Mouse (Mus musculus): ENCODE results near the gene Mrs2.

Mrs2 gene

DNA sequence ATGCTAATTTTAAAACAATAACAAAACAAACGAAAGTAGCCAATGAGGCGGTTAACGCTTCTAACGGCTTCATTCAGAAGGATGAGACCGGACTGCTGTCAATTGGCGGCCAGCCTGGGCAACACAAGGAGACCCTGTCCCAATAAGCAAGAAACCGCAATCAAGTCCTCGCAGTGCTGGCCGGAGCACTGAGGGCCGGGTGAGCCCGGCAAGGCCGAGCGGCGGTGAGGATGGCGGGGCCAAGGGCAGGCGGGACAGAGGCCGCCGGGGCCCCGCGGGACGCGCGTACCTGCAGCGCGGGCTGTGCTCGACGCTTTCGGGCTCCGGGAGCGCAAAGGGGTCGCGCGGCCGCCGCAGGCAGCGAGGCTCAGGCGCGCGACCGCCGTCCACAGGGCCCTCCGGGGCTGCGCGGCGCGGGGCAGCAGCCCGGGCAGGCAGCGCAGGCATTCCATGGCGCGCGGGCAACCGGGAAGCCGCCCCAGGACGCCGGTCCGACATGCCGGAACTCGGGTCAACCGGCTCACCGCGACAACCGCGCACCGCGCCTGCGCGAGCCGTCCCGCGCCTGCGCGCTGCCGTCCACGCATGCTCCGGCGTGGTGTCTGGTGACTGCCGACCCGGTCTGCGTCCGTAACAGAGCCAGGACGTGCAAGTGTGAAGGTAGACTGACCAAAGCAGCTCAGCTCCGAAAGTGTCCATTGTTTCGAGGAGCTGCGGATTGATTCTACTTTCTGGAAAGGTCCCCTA is at the start of gene Mrs2:
Gene Mrs2 (minus strand): TSS at position 587 of the 747 bp plus-strand sequence.
- DNase-seq (ENCODE audit: low spot score): peak; percentile 90

DNA sequence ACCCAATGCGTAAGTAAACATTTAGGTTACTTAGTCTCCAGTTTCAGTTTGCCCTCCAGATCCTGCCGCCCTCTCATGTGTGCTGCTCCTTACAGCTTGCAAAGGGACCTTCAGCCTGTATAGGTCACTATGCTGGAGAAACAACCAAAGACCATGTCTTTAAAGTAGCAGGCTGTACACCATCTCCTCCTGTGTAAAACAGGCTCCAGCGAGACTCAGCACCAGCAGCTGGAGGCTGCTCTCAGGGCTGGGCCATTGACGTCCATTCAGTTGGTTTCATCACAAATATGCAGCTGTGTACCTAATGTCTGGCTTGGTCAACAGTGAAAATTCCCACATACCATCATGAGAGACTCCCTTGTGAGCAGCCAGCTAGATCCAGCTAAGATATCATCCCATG is 49.6 kb upstream of the Mrs2 start:
- no peak for DNase-seq (ENCODE audit: low spot score)

DNA sequence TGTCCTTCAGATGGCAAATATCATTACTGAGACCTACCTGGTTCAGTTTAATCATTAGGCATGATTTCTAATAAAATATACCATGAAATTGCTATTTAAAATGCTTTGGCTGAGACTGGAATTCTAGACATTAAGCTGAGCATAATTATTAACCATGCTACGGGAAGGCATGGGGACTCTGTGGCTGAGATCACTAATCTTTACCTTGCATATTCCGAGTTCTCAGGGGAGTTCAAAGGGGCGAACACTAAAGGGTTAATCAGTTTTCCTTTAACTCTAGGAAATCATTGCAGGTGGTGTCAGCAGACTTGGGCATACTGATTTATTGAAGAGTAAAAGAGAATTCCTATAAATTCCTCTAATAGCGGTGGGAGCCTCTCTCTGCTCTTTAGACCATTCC is 47.0 kb upstream of the Mrs2 start:
- no peak for DNase-seq (ENCODE audit: low spot score)

DNA sequence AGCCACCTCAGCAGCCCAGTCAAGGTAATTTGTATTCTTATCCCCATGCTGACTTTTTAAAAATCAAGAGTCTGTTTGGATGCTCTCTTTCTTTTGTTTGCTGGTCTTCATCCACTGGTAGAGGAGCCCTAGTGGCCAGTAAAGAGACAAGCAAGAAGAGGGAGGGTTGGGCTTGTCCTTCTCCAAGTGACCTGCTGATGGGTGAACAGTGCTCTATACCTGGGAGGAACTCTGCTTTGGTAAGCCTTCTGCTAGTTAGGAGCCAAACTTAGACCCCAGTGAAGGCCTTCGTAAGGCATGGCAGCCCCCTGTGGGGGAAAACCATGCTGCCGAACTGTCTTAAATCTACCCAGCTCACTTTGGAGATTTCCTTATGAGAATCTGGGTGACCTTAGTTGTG is 46.5 kb upstream of the Mrs2 start:
- DNase-seq (ENCODE audit: low spot score): no peak

DNA sequence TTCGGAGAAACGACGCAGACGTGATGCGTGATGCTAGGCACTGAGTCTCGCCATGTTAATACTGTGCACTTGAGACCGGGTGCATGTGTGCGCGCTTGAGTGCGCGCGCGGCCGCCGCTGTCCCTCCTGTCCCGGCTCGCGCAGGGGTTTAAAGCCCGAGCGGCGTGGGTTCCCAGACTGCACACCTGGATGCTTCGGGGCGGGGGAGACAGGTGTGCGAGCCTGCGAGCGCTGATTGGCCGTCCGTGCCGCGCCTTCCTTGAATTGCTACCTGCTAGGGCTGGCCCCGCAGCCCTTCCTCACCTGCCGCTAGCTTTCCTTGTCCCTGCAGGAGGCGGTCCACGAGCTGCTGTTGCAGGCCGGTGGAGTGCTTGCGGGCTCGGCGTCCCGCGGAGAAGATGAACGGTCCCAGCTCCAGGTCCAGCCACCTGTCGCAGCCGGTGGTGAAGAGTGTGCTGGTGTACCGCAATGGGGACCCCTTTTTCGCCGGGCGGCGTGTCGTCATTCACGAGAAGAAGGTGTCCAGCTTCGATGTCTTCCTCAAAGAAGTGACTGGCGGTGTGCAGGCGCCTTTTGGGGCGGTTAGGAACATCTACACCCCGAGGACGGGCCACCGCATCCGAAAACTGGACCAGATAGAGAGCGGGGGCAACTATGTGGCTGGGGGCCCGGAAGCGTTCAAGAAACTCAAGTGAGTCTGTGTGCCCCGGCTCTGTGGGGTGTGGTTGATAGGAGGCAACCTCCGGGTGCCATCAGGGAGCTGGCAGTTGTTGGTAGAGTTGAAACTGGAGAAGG is 35.9 kb upstream of the Mrs2 start, which contains the start of gene Dcdc2a:
Gene Dcdc2a (plus strand): TSS at position 132 of the 795 bp plus-strand sequence.
- DNase-seq (ENCODE audit: low spot score): peak; percentile 50

DNA sequence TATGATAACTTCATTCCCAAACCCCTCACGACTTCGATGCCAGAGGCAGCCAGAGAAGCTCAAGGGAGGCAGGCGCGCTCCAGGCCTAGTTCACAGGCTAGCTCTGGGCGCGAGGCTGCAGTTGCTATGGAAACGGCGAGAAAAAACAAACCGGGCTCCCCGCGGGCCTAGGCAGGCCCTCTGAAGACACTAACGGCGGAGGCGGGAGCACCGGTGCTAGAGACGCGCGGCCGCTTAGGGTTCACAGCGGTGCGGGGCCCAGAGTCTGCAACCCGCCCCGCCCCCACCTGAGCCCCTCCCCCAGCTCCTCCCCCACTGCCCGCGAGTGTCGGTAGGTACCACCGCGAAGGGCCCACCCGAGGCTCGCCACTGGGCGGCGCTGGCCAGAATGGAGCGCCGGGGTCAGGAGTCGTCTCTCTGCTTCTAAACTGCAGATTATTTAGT is 35.0 kb upstream of the Mrs2 start:
- DNase-seq (ENCODE audit: low spot score): peak; percentile 87

DNA sequence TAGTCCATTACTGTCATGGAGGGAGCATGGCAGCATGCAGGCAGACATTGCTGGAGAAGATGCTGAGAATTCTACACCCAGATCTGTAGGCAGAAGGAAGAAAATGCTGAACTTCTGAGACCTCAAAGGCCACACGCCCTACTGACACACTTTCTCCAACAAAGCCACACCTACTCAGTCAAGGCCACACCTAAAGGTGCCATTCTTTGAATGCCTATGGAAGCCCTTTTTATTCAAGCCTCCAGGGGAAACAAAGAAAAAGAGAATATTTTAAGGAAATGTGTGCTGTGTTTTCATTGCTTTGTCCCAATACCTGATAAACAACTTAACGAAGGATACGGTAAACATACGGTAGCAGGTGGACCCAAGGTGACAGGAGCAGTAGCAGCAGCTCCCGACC is 32.5 kb upstream of the Mrs2 start:
- no peak for DNase-seq (ENCODE audit: low spot score)

DNA sequence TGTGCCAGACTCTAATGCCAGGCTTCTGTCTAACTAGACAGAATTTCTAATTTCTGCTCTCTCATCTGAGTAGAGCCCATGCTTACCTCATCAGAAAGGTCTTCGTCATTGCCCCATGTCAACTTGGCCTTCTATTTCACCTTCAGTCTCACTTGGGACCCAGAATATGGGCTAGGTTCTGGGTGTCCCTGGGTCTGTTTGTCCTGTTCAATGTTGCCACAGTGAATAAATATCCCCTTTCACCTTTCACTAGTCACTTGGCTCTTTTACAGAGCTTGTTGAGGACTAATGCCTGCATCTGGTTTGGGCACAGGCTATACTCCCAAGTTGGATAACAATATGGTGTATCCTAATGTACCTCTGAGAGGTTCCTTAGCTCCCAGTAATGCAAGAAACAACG is 19.3 kb upstream of the Mrs2 start:
- no peak for DNase-seq (ENCODE audit: low spot score)

DNA sequence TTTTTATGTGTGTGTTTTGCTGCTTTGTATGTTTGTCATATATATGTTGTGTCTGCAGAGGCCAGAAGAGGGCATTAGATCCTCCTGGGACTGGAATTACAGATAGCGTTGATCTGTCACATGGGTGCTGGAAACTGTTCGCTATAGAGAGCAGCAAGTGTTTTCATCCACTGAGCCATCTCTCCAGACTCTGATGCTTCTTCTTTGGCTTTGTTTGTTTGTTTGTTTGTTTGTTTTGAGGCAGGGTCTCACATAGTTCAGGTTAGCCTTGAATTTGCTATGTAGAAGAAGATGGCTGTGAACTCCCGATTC is 6.9 kb upstream of the Mrs2 start:
- no peak for DNase-seq (ENCODE audit: low spot score)

DNA sequence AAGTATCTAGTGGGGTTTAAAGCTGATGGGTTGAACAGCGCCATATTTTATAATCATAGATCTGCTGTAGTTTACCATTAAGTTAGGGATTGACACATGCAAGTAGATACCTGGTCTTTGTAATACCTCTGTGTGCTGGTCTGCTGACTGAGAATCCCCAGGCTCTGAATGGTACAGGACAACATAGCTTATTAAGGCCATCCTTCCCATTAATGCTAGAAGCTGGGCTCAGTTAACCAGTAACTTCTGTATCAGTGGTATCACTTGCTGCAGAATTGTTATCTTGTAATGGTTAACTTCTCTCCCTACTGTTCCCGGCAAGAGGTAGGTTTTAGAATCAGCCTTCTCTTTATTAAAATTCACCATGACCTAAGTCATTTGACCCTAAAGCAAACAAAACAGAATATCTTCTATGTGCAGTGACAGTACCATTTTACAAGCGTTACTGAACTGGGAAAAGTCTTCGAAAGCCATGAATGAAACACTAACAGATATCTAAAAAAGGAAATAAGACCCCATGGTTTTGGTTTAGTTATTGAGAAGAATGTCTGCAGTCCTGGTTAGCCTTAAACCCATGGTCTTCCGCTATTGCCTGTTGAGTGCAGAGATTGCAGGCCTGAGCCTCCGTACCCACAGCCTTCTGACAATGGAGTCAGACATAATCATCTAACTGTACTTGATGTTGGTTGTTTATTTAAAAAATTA is 6.4 kb upstream of the Mrs2 start:
- no peak for DNase-seq (ENCODE audit: low spot score)

DNA sequence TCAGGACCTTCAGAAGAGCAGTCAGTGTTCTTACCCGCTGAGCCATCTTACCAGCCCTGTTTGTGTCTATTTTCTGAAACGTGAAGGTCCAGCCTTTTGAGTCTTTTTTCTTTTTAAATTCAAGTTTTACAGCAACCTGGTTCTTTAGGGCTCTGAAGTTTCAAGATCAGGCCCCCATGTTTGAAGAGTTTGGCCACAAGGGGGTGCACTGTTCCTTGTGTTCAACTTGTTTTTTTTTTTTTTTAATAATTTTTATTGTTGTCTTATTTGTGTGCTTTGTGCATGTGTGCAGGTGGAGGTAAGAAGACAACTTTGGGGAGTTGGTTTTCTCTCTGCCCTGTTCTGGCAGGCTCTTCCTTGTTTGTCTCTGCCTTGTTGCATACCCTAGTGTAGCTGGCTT is 4.5 kb upstream of the Mrs2 start:
- DNase-seq (ENCODE audit: low spot score): peak; percentile 71

DNA sequence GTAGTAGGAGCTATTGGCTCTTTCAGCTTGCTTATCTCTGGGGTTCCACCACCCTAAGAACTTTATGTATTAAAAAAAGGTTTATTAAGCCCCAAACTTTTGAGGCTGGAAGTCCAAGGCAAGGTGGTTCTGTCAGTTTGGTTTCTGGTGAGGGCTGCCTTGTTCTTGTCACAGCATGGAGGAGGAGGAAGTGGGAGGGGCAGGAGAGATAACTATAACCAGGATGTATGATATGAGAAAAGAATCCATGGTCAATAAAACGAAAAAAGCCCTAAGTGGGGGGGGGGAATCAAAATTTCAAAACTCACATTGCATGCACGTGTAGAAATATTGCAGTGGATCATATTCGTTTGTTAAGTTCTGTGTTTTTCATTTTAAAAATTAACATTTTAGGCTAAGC is 3.0 kb upstream of the Mrs2 start:
- DNase-seq (ENCODE audit: low spot score): no peak

DNA sequence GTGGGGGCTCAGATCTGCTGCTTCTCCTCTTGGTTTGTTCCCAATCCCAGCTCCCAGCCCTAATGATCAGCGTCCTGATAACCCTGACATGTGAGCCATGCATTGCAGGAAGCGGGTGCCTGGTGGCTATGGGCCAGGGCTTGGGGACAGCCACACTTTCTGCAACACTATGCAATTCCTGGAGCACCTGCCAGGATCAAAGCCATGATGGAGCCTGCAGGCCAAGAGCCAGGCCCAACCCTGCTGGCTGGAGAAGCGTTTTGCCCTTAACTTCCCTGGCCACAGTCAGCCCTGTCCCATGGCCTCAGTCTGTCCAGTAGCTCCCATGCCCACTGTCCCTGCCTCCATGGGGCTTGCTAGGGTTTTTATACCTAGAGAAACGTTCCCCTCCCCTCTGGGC is 2.2 kb upstream of the Mrs2 start:
- DNase-seq (ENCODE audit: low spot score): no peak

DNA sequence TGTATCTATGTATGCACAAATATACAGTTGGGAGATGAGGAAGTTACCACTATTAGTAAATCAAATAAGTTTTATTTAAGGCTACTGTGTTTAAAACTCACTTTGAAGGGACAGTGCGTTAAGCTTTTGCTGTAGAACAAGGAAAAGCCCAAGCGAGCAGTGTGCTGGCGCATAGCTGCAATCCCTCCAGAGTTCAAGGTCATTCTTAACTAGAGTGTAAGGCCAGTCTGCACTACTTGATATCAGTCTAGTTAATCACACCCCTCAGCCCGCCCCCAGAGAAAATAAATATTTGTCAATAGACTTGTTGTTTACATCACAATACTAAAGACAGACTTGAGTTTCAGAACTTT is 337 bp upstream of the Mrs2 start:
- no peak for DNase-seq (ENCODE audit: low spot score)

DNA sequence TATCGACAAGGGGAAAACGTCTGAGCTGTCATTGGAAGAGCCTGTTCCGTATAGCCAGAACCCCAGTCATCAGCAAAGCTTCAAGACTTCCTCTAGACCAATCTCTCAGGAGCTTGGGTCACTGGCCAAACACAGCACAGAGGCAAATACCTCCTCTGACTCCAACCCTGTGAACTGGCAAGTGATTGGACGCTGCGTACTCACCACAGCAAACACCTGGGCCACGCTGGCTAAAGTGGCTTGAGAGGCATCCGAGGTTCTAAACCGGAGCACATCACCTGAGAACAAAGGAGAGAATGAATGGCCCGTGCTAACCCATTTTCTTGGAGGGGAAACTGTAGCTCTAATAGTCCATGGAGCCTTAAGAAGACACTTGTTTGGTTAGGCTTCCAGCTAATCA is 1.9 kb downstream of the Mrs2 start:
- DNase-seq (ENCODE audit: low spot score): no peak

DNA sequence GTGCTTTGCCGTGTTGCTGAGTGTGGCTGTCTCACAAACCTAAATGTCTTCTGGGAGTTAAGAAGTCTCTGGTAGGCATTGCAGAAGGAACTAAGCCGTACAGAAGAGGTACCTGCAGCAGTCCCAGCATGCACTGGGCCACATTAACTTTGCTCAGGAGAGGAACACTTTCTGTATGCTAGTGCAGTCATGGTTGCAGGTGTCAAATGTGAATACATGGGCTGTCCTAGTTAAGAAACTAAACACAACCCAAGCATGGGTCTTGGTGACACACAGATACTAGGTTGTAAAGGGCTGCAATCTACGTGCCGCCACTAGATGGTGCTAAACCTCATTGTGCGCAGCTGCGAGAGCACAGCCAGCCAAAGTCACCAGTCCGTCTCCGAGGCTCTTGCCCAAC is 13.1 kb downstream of the Mrs2 start:
- no peak for DNase-seq (ENCODE audit: low spot score)

DNA sequence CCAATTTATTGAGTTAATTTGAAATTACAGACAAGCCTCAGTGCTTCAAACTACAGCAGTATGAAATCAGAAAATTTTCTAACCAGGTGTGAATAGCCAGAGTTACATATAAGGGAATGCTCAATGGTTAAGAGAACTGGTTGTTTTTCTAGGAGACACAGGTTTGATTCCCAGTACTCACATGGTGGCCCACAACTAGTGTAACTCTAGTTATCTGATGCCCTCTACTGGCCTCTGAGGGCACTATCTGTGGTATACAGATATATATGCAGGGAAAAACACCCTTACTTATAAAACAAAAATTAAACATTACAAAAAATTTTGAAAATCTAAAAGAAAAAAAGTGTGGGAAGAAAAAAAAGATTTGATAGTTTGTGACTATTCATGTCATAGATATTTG is 17.2 kb downstream of the Mrs2 start:
- DNase-seq (ENCODE audit: low spot score): peak; percentile 24

DNA sequence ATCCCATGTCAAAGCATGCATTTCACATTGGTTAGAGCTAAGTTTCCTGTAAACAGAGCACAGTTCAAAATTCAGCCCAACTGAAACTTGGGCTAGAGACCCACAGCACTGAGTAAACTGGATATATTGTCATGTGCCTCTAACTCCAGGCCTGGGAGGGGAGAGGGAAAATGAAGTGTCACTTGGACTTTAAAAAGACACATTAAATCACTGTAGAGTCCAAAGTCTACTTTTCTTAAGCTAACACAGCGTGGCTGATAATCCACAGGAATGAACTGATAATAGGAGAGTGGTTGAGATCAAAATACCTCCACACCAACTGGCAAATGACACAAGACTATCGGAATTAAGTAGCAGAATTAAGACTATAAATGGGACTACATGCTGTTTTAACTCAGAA is 20.6 kb downstream of the Mrs2 start:
- DNase-seq (ENCODE audit: low spot score): no peak

DNA sequence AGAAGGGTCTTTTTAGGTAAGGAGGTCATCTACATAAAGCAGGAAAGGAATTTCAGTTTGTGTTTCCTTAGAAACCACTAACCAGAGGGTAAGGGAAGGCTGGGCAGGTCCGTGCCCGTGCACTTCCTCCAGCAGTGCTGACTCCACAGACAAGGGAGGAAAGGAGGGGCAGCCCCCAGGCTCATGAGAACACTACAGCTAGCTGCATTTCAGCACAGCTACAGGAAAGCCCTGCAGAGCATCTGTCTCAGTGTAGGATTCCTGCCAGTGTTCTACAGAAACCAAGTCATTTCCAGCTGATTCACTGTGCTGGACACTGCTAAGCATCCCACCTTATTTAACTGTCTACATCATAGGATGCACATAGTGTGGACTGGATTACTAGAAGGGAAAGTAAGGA is 27.0 kb downstream of the Mrs2 start:
- DNase-seq (ENCODE audit: low spot score): peak; percentile 11

DNA sequence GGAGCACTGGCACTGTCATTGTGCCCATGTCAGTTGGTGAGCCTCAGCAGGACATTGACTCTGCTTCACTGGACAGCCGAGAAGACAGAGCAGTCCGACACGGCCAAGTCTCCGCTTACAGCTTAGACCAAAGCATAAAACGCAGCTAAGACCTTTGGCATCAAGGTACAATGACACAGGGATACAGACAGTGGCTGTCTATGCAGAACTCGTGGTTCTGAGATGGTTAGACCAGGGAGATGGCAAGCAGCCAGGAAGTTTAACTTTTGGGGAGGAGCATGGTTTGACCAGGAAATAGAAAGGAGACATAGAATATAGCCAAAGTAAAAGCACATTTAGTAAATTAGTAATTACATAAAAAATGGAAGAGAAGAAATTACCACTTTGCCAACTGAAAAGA is 31.2 kb downstream of the Mrs2 start:
- no peak for DNase-seq (ENCODE audit: low spot score)

DNA sequence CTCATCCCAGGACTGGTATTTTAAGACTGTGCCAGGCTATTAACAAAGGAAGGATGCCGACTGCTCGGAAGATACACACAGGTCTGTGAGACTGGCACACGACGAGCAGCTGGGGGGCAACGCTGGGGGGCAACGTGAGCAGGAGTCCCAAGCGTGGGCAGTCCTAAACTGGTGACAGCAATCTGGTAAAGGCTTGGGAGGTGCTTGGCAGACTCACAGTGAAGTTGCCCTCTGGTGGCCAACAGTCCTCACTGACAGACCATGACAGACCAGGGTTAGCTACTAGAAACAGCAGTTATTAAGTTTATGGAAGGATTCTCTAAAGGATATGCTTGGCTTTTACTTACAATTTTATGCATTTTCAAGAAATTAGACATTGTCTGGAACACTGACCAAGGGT is 31.8 kb downstream of the Mrs2 start:
- DNase-seq (ENCODE audit: low spot score): peak; percentile 72

DNA sequence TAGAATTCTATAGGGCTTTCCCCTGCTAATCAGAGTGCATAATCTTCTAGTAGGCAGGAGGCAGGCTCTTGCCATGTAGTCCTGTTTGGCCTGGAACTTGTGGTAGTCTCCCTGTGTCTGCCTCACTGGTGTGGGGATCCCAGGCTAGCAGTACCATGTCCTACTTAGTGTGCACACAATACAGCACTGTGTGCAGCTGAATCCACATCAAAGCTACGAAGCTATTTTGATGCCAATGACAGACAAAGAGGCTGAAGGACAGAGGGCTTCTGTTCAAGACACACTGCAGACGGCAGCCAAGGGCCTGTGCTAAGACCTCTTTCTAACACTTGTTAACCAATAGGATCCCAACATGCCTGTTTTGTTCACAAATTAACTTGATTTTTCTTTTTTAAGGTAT is 34.7 kb downstream of the Mrs2 start:
- no peak for DNase-seq (ENCODE audit: low spot score)

DNA sequence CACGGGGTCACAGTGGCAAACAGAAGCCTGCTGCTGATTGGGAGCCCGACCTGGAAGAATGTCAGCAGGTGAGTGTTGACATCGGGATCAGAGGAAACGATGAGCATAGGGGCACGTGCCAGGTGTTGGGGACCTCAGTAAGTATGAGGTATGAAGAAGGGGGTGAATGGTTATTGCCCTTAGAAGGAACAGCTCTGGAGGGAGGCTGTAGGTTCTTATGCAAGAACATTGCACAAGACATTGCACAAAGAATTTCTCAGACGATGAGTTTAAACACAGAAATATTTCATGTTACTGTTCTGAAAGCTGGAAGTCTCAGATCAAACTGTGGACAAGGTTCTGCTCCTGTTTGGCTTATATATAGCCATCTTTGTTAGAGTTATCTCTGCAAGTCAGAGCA is 39.1 kb downstream of the Mrs2 start:
- DNase-seq (ENCODE audit: low spot score): no peak

Data from embryo, embryonic 10.5 days (tissue).